Mouse (Mus musculus): Measurements from ENCODE around the gene Ciao1. TPM values are rescaled to one million over a fixed set of nuclear protein-coding genes. Genes with fewer than 3 reads are reported as not detected.
A peak's percentile ranks its signal among the peaks of the same experiment; 100 is the strongest.
"Not testable (repeated sequence)": the region's sequence is repeated elsewhere in the genome, so short reads cannot be mapped to it uniquely, and the experiment has no call there.

Ciao1 gene
- total RNA-seq, 2 experiments from 2014 or later: 92.7 to 103 TPM

GRCm38 (mm10) chr2:127251457-127251856 is 3.8 kb upstream of the Ciao1 start:
- DNase-seq (ENCODE audit: low spot score in 2 of 2): no peak

- DNase-seq (ENCODE audit: low spot score in 2 of 2): no peak
Observed at GRCm38 (mm10) chr2:127250291-127251008, 2.8 kb upstream of the Ciao1 start.

- DNase-seq (ENCODE audit: low spot score in 2 of 2): peak; percentile 40 to 49
Observed at GRCm38 (mm10) chr2:127248334-127249004, 853 bp upstream of the Ciao1 start.

- no peak for DNase-seq (ENCODE audit: low spot score in 2 of 2)
Observed at GRCm38 (mm10) chr2:127240065-127240464, 7.6 kb downstream of the Ciao1 start.

- no peak for DNase-seq (ENCODE audit: low spot score in 2 of 2)
Observed at GRCm38 (mm10) chr2:127237897-127238610, 9.6 kb downstream of the Ciao1 start.

GRCm38 (mm10) chr2:127225261-127225660 is 22.4 kb downstream of the Ciao1 start:
- DNase-seq (ENCODE audit: low spot score in 2 of 2): no peak

- no peak for DNase-seq (ENCODE audit: low spot score in 2 of 2)
Observed at GRCm38 (mm10) chr2:127217746-127218145, 29.9 kb downstream of the Ciao1 start.

- DNase-seq (ENCODE audit: low spot score in 2 of 2): no peak
Observed at GRCm38 (mm10) chr2:127210701-127211100, 36.9 kb downstream of the Ciao1 start.

- no peak for DNase-seq (ENCODE audit: low spot score in 2 of 2)
Observed at GRCm38 (mm10) chr2:127208452-127208769, 39.2 kb downstream of the Ciao1 start.

- DNase-seq (ENCODE audit: low spot score in 2 of 2): peak; percentile 79 to 87
Observed at GRCm38 (mm10) chr2:127207547-127208451, 39.8 kb downstream of the Ciao1 start, which contains the start of the genes 1810024B03Rik and Snrnp200. TSS of gene 1810024B03Rik (minus strand) at chr2:127208280. TSS of gene Snrnp200 (plus strand) at chr2:127208386.

GRCm38 (mm10) chr2:127206916-127207315 is 40.7 kb downstream of the Ciao1 start:
- no peak for DNase-seq (ENCODE audit: low spot score in 2 of 2)

GRCm38 (mm10) chr2:127205936-127206335 is 41.7 kb downstream of the Ciao1 start:
- DNase-seq (ENCODE audit: low spot score in 2 of 2): not testable (repeated sequence)

- DNase-seq (ENCODE audit: low spot score in 2 of 2): peak; percentile 54 to 65
Observed at GRCm38 (mm10) chr2:127204932-127205331, 42.7 kb downstream of the Ciao1 start.

Other genes with a start within 250 kb of the Ciao1 start
- 1 to 10 TPM; 8.1 to 8.2 TPM for gene Ap4e1, start 239.1 kb downstream of the Ciao1 start, total RNA-seq (2021)
- 10 to 100 TPM; 21.6 to 33.8 TPM for gene Blvra, start 177.2 kb downstream of the Ciao1 start, total RNA-seq (2021)
- 1 to 10 TPM; 1.3 to 1.9 TPM for gene Ncaph, start 113.9 kb downstream of the Ciao1 start, total RNA-seq (2021)
- 1 to 10 TPM; 4.7 to 5.8 TPM for gene Itpripl1, start 104.4 kb downstream of the Ciao1 start, total RNA-seq (2021)
- 1 to 10 TPM in 1 of 2 experiments, under 1 TPM in 1; 0.96 to 1.5 TPM for gene 1810024B03Rik, start 39.5 kb downstream of the Ciao1 start, total RNA-seq (2021)
- gene Snrnp200, start 39.4 kb downstream of the Ciao1 start, total RNA-seq (2021): 10 to 100 TPM; 63.0 to 68.6 TPM
- 10 to 100 TPM; 71.4 to 80.8 TPM for gene Tmem127, start 92 bp upstream of the Ciao1 start, total RNA-seq (2021)
- gene Stard7, start 22.4 kb upstream of the Ciao1 start, total RNA-seq (2021): 100 to 1,000 TPM in 1 of 2 experiments, 10 to 100 TPM in 1; 81.9 to 100 TPM
- 1 to 10 TPM in 1 of 2 experiments, under 1 TPM in 1; 0.66 to 2.0 TPM for gene Dusp2, start 88.3 kb upstream of the Ciao1 start, total RNA-seq (2021)
- not detected for gene Astl, start 90.8 kb upstream of the Ciao1 start, total RNA-seq (2021)
- gene Adra2b, start 115.4 kb upstream of the Ciao1 start, total RNA-seq (2021): 1 to 10 TPM; 1.1 to 1.9 TPM
- gene Gpat2, start 177.4 kb upstream of the Ciao1 start, total RNA-seq (2021): under 1 TPM in 1 of 2 experiments, not detected in 1; 0.19 TPM
- gene Fahd2a, start 196.7 kb upstream of the Ciao1 start, total RNA-seq (2021): 10 to 100 TPM; 46.4 to 48.2 TPM

All from adrenal gland, adult 18-20 months (tissue).